Mouse (Mus musculus) heart, adult 2 months (tissue): Measurements from ENCODE around the gene Sprn.

ENCODE experiments used
- CTCF ChIP-seq: fragments of 200-600 bp; IDR thresholded peaks from 2 replicates; pipeline ENCODE4 v1.8.1; 2022; ENCODE audit warnings: antibody characterized with exemption, mild to moderate bottlenecking, moderate library complexity
- EP300 ChIP-seq: fragments of 200-500 bp; IDR thresholded peaks from 2 replicates; pipeline ENCODE4 v1.6.1; 2011; ENCODE audit warnings: low read depth, low read length, control low read depth; ENCODE audit not compliant: insufficient read depth
- POLR2A ChIP-seq: fragments of 200-500 bp; IDR thresholded peaks from 2 replicates; pipeline ENCODE4 v1.6.1; 2011; ENCODE audit warnings: mild to moderate bottlenecking, low read depth, low read length, control low read depth; ENCODE audit not compliant: insufficient read depth

GRCm38 (mm10) chr7:140126934-140127333, 27.7 kb downstream of the Sprn start:
- TF ChIP-seq CTCF (no peak), POLR2A (no peak), EP300 (no peak)
